Mouse (Mus musculus) heart, embryonic 12.5 days (tissue): ENCODE measurements around the gene Ush2a. TPM values are rescaled to one million over a fixed set of nuclear protein-coding genes. Genes with fewer than 3 reads are reported as not detected.

Experiments used
- ATAC-seq: fragments of 200-750 bp; cut with Nextera tagmentation; 2 replicates; pipeline ENCODE4 v1.8.0; 2017; ENCODE audit warnings: moderate TSS enrichment, moderate library complexity; ENCODE audit not compliant: insufficient number of reproducible peaks, low FRiP score
- H3K27ac ChIP-seq: fragments of 300-500 bp; sonication (generic); 2 replicates; pipeline ENCODE4 v1.5.1; 2016; ENCODE audit warnings: mild to moderate bottlenecking, moderate library complexity; ENCODE audit not compliant: poor library complexity, severe bottlenecking
- H3K27me3 ChIP-seq: fragments of 300-500 bp; sonication (generic); replicated peaks from 2 replicates; pipeline ENCODE4 v1.6.1; 2016; ENCODE audit warnings: mild to moderate bottlenecking, moderate library complexity
- H3K36me3 ChIP-seq: fragments of 300-500 bp; sonication (generic); 2 replicates; pipeline ENCODE4 v1.6.1; 2016; ENCODE audit warnings: mild to moderate bottlenecking, moderate library complexity
- H3K4me1 ChIP-seq: fragments of 300-500 bp; sonication (generic); replicated peaks from 2 replicates; pipeline ENCODE4 v1.6.1; 2016; ENCODE audit warnings: mild to moderate bottlenecking
- H3K4me2 ChIP-seq: fragments of 300-500 bp; sonication (generic); 2 replicates; pipeline ENCODE4 v1.6.1; 2016; ENCODE audit warnings: mild to moderate bottlenecking, moderate library complexity
- H3K4me3 ChIP-seq: fragments of 300-500 bp; sonication (generic); 2 replicates; pipeline ENCODE4 v1.5.1; 2016; ENCODE audit warnings: mild to moderate bottlenecking
- H3K9ac ChIP-seq: fragments of 300-500 bp; sonication (generic); 2 replicates; pipeline ENCODE4 v1.6.1; 2016; ENCODE audit warnings: mild to moderate bottlenecking, moderate library complexity
- H3K9me3 ChIP-seq: fragments of 300-500 bp; sonication (generic); replicated peaks from 2 replicates; pipeline ENCODE4 v1.6.1; 2016; ENCODE audit warnings: mild to moderate bottlenecking, moderate library complexity
- WGBS: fragments of 180-500 bp; shearing (Covaris S2); methylation state at CpG from one replicate; pipeline ENCODE4 v1.1.7; 2016; 5-methylcytosine and 5-hydroxymethylcytosine counted together
- polyA plus RNA-seq: library from polyadenylated mRNA; unstranded; fragments of >200 nt; fragmentation: Nextera tagmentation; extraction: Ambion mirVana; gene quantifications from 2 replicates; pipeline ENCODE4 v1.2.1, GENCODE M21; 2016

Gene Ush2a
- polyA plus RNA-seq, 1 experiment from 2014 or later, result 0.08 TPM

GRCm38 (mm10) chr1:188457221-188458008 lies 195.6 kb downstream of the Ush2a start:
- no peaks in the 10 kb centered on the region for H3K9me3 ChIP-seq
- no peak overlapping the region for H3K9ac ChIP-seq
- no peak overlapping the region for H3K27ac ChIP-seq
- H3K27me3 ChIP-seq, result no peaks in the 10 kb centered on the region
- 67% methylated on average over 13 of the region's 13 CpGs for WGBS
- no peaks in the 10 kb centered on the region for H3K4me1 ChIP-seq
- ATAC-seq, result no peak
- no peak overlapping the region for H3K4me2 ChIP-seq
- no peak overlapping the region for H3K4me3 ChIP-seq
- no peaks in the 10 kb centered on the region for H3K36me3 ChIP-seq

- 65% methylated on average over 2 of the region's 2 CpGs for WGBS
- ATAC-seq, result no peak
- Histone ChIP-seq H3K9me3 (no peaks in the 10 kb centered on the region), H3K4me1 (no peaks in the 10 kb centered on the region), H3K4me2 (no peak overlapping the region), H3K27me3 (no peaks in the 10 kb centered on the region), H3K27ac (no peak overlapping the region), H3K4me3 (no peak overlapping the region), H3K36me3 (no peaks in the 10 kb centered on the region), H3K9ac (no peak overlapping the region)
These were observed 199.4 kb downstream of the Ush2a start for GRCm38 (mm10) chr1:188461203-188461602.

- H3K4me1 ChIP-seq, result no peaks in the 10 kb centered on the region; the same call in 1 of the 2 replicates
- no peak overlapping the region for H3K27ac ChIP-seq
- no peaks in the 10 kb centered on the region for H3K9me3 ChIP-seq
- no peaks in the 10 kb centered on the region for H3K36me3 ChIP-seq
- no peak for ATAC-seq
- H3K27me3 ChIP-seq, result no peaks in the 10 kb centered on the region
- no peak overlapping the region for H3K9ac ChIP-seq
- H3K4me2 ChIP-seq, result no peak overlapping the region
- H3K4me3 ChIP-seq, result no peak overlapping the region
These were observed 202.8 kb downstream of the Ush2a start for GRCm38 (mm10) chr1:188464653-188465052.

GRCm38 (mm10) chr1:188468371-188468783 lies 206.6 kb downstream of the Ush2a start:
- 64% methylated on average over 10 of the region's 10 CpGs for WGBS
- no peaks in the 10 kb centered on the region for H3K9me3 ChIP-seq
- H3K4me2 ChIP-seq, result no peak overlapping the region
- H3K4me1 ChIP-seq, result no peaks in the 10 kb centered on the region; the same call in 1 of the 2 replicates
- H3K27ac ChIP-seq, result no peak overlapping the region
- H3K36me3 ChIP-seq, result no peaks in the 10 kb centered on the region
- ATAC-seq, result no peak
- H3K4me3 ChIP-seq, result no peak overlapping the region
- H3K9ac ChIP-seq, result no peak overlapping the region
- H3K27me3 ChIP-seq, result no peaks in the 10 kb centered on the region

GRCm38 (mm10) chr1:188504958-188505357 lies 243.1 kb downstream of the Ush2a start:
- no peaks in the 10 kb centered on the region for H3K4me1 ChIP-seq
- H3K4me2 ChIP-seq, result no peak overlapping the region
- no peak for ATAC-seq
- no peaks in the 10 kb centered on the region for H3K27me3 ChIP-seq
- no peaks in the 10 kb centered on the region for H3K36me3 ChIP-seq
- whole genome bisulfite sequencing, result 85% methylated on average over 5 of the region's 5 CpGs
- no peak overlapping the region for H3K9ac ChIP-seq
- H3K9me3 ChIP-seq, result no peaks in the 10 kb centered on the region
- H3K4me3 ChIP-seq, result no peak overlapping the region
- H3K27ac ChIP-seq, result no peak overlapping the region

GRCm38 (mm10) chr1:188518792-188519191 lies 257.0 kb downstream of the Ush2a start:
- 83% methylated on average over 8 of the region's 8 CpGs for WGBS
- Histone ChIP-seq H3K4me3 (no peak overlapping the region), H3K4me1 (no peaks in the 10 kb centered on the region), H3K27me3 (no peaks in the 10 kb centered on the region), H3K4me2 (no peak overlapping the region), H3K9ac (no peak overlapping the region), H3K9me3 (no peaks in the 10 kb centered on the region; the same call in 1 of the 2 replicates), H3K27ac (no peak overlapping the region), H3K36me3 (no peaks in the 10 kb centered on the region)
- ATAC-seq, result no peak

GRCm38 (mm10) chr1:188527451-188527850 lies 265.6 kb downstream of the Ush2a start:
- Histone ChIP-seq H3K9ac (no peak overlapping the region), H3K4me1 (no peaks in the 10 kb centered on the region), H3K36me3 (no peaks in the 10 kb centered on the region), H3K27ac (no peak overlapping the region), H3K27me3 (no peaks in the 10 kb centered on the region), H3K9me3 (no peaks in the 10 kb centered on the region), H3K4me3 (no peak overlapping the region), H3K4me2 (no peak overlapping the region)
- WGBS, result 72% methylated on average over 3 of the region's 3 CpGs
- no peak for ATAC-seq

GRCm38 (mm10) chr1:188529606-188530131 lies 267.8 kb downstream of the Ush2a start:
- H3K4me1 ChIP-seq, result peaks cover 6% of the 10 kb centered on the region; the same call in 1 of the 2 replicates
- no peak overlapping the region for H3K4me3 ChIP-seq
- ATAC-seq, result no peak
- H3K4me2 ChIP-seq, result no peak overlapping the region
- H3K9me3 ChIP-seq, result 0 out of 2 replicates have a peak, but pooled peaks cover 3% of the 10 kb centered on the region
- H3K27me3 ChIP-seq, result no peaks in the 10 kb centered on the region
- no peak overlapping the region for H3K27ac ChIP-seq
- no peak overlapping the region for H3K9ac ChIP-seq
- H3K36me3 ChIP-seq, result no peaks in the 10 kb centered on the region
- WGBS, result 89% methylated on average over 6 of the region's 6 CpGs

GRCm38 (mm10) chr1:188537021-188537420 lies 275.2 kb downstream of the Ush2a start:
- WGBS, result 71% methylated on average over 1 of the region's 1 CpGs
- peaks cover 6% of the 10 kb centered on the region; the same call in 1 of the 2 replicates for H3K4me1 ChIP-seq
- no peak overlapping the region for H3K4me3 ChIP-seq
- H3K4me2 ChIP-seq, result no peak overlapping the region
- H3K9ac ChIP-seq, result no peak overlapping the region
- H3K27ac ChIP-seq, result no peak overlapping the region
- no peaks in the 10 kb centered on the region for H3K27me3 ChIP-seq
- H3K9me3 ChIP-seq, result peaks cover 10% of the 10 kb centered on the region
- no peak for ATAC-seq
- no peaks in the 10 kb centered on the region for H3K36me3 ChIP-seq

- 88% methylated on average over 5 of the region's 5 CpGs for WGBS
- no peak for ATAC-seq
- no peaks in the 10 kb centered on the region for H3K27me3 ChIP-seq
- H3K4me3 ChIP-seq, result no peak overlapping the region
- H3K36me3 ChIP-seq, result no peaks in the 10 kb centered on the region
- peaks cover 7% of the 10 kb centered on the region for H3K9me3 ChIP-seq
- H3K27ac ChIP-seq, result no peak overlapping the region
- no peak overlapping the region for H3K4me2 ChIP-seq
- no peak overlapping the region for H3K9ac ChIP-seq
- H3K4me1 ChIP-seq, result no peaks in the 10 kb centered on the region
These were observed 277.8 kb downstream of the Ush2a start for GRCm38 (mm10) chr1:188539621-188540020.

- H3K9me3 ChIP-seq, result peaks cover 7% of the 10 kb centered on the region
- H3K9ac ChIP-seq, result no peak overlapping the region
- no peaks in the 10 kb centered on the region for H3K27me3 ChIP-seq
- H3K27ac ChIP-seq, result no peak overlapping the region
- no peaks in the 10 kb centered on the region for H3K4me1 ChIP-seq
- no peak overlapping the region for H3K4me3 ChIP-seq
- no peak for ATAC-seq
- 86% methylated on average over 3 of the region's 3 CpGs for WGBS
- H3K36me3 ChIP-seq, result no peaks in the 10 kb centered on the region
- no peak overlapping the region for H3K4me2 ChIP-seq
These were observed 279.7 kb downstream of the Ush2a start for GRCm38 (mm10) chr1:188541492-188541891.
